In genomic region chr13:21170431-21171155, GRCm38 (mm10) we compare ENCODE assay signal across 10 mouse cellular contexts. TPM values are rescaled to one million over a fixed set of nuclear protein-coding genes. Genes with fewer than 3 reads are reported as not detected.
DNase-seq lines count a peak whose midpoint lies in the region; ATAC-seq and TF ChIP-seq lines count a peak whose summit lies in the region.
"Had no signal": no experiment of that assay in that cellular context is flagged by ENCODE, and none has a peak within 500 bp of the region (broad histone marks: within the 10 kb centered on the region; RNA-seq: fewer than 3 reads in every experiment).

No protein-coding gene starts in this region.

- TF ChIP-seq POLR2A in cerebellum, adult 2 months (IDR thresholded peaks at IDR 0.05; ENCODE audit: borderline replicate concordance, insufficient read depth, low read length) = no peak
- no peak for TF ChIP-seq POLR2A in limb, embryonic 14.5 days (IDR thresholded peaks at IDR 0.05; ENCODE audit: borderline replicate concordance, extremely low read depth, insufficient read depth, insufficient read length)

- peak overlapping the region; percentile 30 for H3K4me3 ChIP-seq in cerebellum, adult 2 months (replicated peaks; ENCODE audit: insufficient read depth, low read depth, low read length)
- H3K4me3 ChIP-seq in lung, postnatal 0 days (ENCODE audit: low read depth, low read length) = no peak overlapping the region
- peak overlapping the region; percentile 54 for H3K4me3 ChIP-seq in limb, embryonic 14.5 days (replicated peaks; ENCODE audit: low read length)
- H3K4me3 ChIP-seq in stomach, embryonic 15.5 days (replicated peaks) = peak overlapping the region; percentile 56

- DNase-seq in cerebellum, adult 2 months = no peak
- DNase-seq in cerebellum, postnatal 36 days = no peak
- no peak for DNase-seq in lung, postnatal 0 days (ENCODE audit: low spot score)
- DNase-seq in lung, adult 18-20 months = no peak
- DNase-seq in limb, embryonic 14.5 days (ENCODE audit: low spot score) = no peak
- DNase-seq in c-Kit-positive CD71-positive TER-119-positive erythroid progenitor cells, embryonic 14.5 days (ENCODE audit: low spot score) = no peak

- WGBS in cerebellum, adult 2 months = 74% methylated on average over 17 of the region's 17 CpGs
- 64% methylated on average over 17 of the region's 17 CpGs for WGBS in lung, postnatal 0 days
- WGBS in limb, embryonic 14.5 days = 39% methylated on average over 17 of the region's 17 CpGs
- 59% methylated on average over 17 of the region's 17 CpGs for WGBS in stomach, embryonic 15.5 days

- H3K4me1 ChIP-seq in cerebellum, adult 2 months (ENCODE audit: control insufficient read depth, insufficient read depth, low read length) = no peaks in the 10 kb centered on the region
- H3K4me1 ChIP-seq in lung, postnatal 0 days (ENCODE audit: insufficient read depth, low read depth, low read length) = 0 out of 2 replicates have a peak, but pooled peaks cover 3% of the 10 kb centered on the region
- H3K4me1 ChIP-seq in limb, embryonic 14.5 days (ENCODE audit: control insufficient read depth, insufficient read depth, low read length) = peaks cover 6% of the 10 kb centered on the region; the same call in 1 of the 2 replicates
- 0 out of 2 replicates have a peak, but pooled peaks cover 2% of the 10 kb centered on the region for H3K4me1 ChIP-seq in stomach, embryonic 15.5 days

- peak overlapping the region; percentile 58; the same call in 1 of the 2 replicates for H3K4me2 ChIP-seq in lung, postnatal 0 days (replicated peaks; ENCODE audit: low read depth, low read length)
- peak overlapping the region; percentile 80 for H3K4me2 ChIP-seq in limb, embryonic 14.5 days (replicated peaks; ENCODE audit: low read depth, low read length, severe bottlenecking)
- peak overlapping the region; percentile 84 for H3K4me2 ChIP-seq in stomach, embryonic 15.5 days

- no peaks in the 10 kb centered on the region for H3K36me3 ChIP-seq in lung, postnatal 0 days (ENCODE audit: insufficient read depth, low read length)
- no peaks in the 10 kb centered on the region for H3K36me3 ChIP-seq in limb, embryonic 14.5 days (ENCODE audit: control insufficient read depth, insufficient read depth, low read length)
- H3K36me3 ChIP-seq in stomach, embryonic 15.5 days = no peaks in the 10 kb centered on the region

- H3K27ac ChIP-seq in cerebellum, adult 2 months (ENCODE audit: insufficient read depth, low read length) = no peak overlapping the region
- H3K27ac ChIP-seq in lung, postnatal 0 days (ENCODE audit: low read length) = no peak overlapping the region
- no peak overlapping the region for H3K27ac ChIP-seq in limb, embryonic 14.5 days (replicated peaks; ENCODE audit: low read depth, low read length)
- no peak overlapping the region for H3K27ac ChIP-seq in stomach, embryonic 15.5 days

- no peak for TF ChIP-seq EP300 in lung, postnatal 0 days (IDR thresholded peaks at IDR 0.05)

- H3K9me3 ChIP-seq in lung, postnatal 0 days (ENCODE audit: low read length) = no peaks in the 10 kb centered on the region
- no peaks in the 10 kb centered on the region for H3K9me3 ChIP-seq in limb, embryonic 14.5 days (ENCODE audit: control insufficient read depth, low read length)
- no peaks in the 10 kb centered on the region for H3K9me3 ChIP-seq in stomach, embryonic 15.5 days

- no peak for ATAC-seq in lung, postnatal 0 days
- no peak for ATAC-seq in limb, embryonic 14.5 days (ENCODE audit: low FRiP score, low read depth)
- ATAC-seq in stomach, embryonic 15.5 days (ENCODE audit: insufficient read depth, low FRiP score, low read depth) = no peak
- ATAC-seq in megakaryocyte progenitor cell, adult 5-6 weeks (replicated peaks; ENCODE audit: poor library complexity) = no peak

- H3K9ac ChIP-seq in lung, postnatal 0 days (replicated peaks; ENCODE audit: low read depth) = no peak overlapping the region
- no peak overlapping the region for H3K9ac ChIP-seq in limb, embryonic 14.5 days (ENCODE audit: low read depth, low read length, severe bottlenecking)
- no peak overlapping the region for H3K9ac ChIP-seq in stomach, embryonic 15.5 days

- TF ChIP-seq CTCF in cerebellum, adult 2 months (IDR thresholded peaks at IDR 0.05; ENCODE audit: borderline replicate concordance, insufficient read depth, low read depth, low read length) = no peak
- no peak for TF ChIP-seq CTCF in lung, postnatal 0 days (IDR thresholded peaks at IDR 0.05)

- H3K27me3 ChIP-seq in cerebellum, adult 2 months (ENCODE audit: control insufficient read depth, insufficient read depth, low read length) = no peaks in the 10 kb centered on the region
- no peaks in the 10 kb centered on the region for H3K27me3 ChIP-seq in lung, postnatal 0 days (replicated peaks; ENCODE audit: insufficient read depth, low read length)
- no peaks in the 10 kb centered on the region for H3K27me3 ChIP-seq in limb, embryonic 14.5 days (ENCODE audit: control insufficient read depth, insufficient read depth, low read length)
- no peaks in the 10 kb centered on the region for H3K27me3 ChIP-seq in stomach, embryonic 15.5 days (replicated peaks)

RNA-seq across cellular contexts. Expression of gene Trim27, which starts 8.7 kb away (rescaled TPM):
- polyA plus RNA-seq in cerebellum, adult 2 months (2012; rRNA removed) = 27.0 and 28.9 TPM in 2 replicates
- 61.2 and 63.3 TPM in 2 replicates for polyA plus RNA-seq in lung, postnatal 0 days (2015; fragmentation: Nextera tagmentation; extraction: Ambion mirVana)
- polyA plus RNA-seq in limb, embryonic 14.5 days (2012; rRNA removed) = 101 and 110 TPM in 2 replicates
- polyA plus RNA-seq in limb, embryonic 14.5 days (2014; fragmentation: Nextera tagmentation; extraction: Ambion mirVana) = 123 and 137 TPM in 2 replicates
- polyA plus RNA-seq in stomach, embryonic 15.5 days (2015; fragmentation: Nextera tagmentation; extraction: Ambion mirVana) = 132 and 143 TPM in 2 replicates
- 108 and 116 TPM in 2 replicates for total RNA-seq in megakaryocyte progenitor cell, adult 5-6 weeks (2015)
- total RNA-seq in megakaryocyte progenitor cell, adult 5-6 weeks (2017) = 170 and 177 TPM in 2 replicates

RNA-seq across cellular contexts. Expression of gene Olfr1368, which starts 24.9 kb away (rescaled TPM):
- not detected in 2 replicates for polyA plus RNA-seq in cerebellum, adult 2 months (2012; rRNA removed)
- polyA plus RNA-seq in lung, postnatal 0 days (2015; fragmentation: Nextera tagmentation; extraction: Ambion mirVana) = not detected in 2 replicates
- polyA plus RNA-seq in limb, embryonic 14.5 days (2012; rRNA removed) = not detected in 2 replicates
- not detected in 2 replicates for polyA plus RNA-seq in limb, embryonic 14.5 days (2014; fragmentation: Nextera tagmentation; extraction: Ambion mirVana)
- not detected in 2 replicates for polyA plus RNA-seq in stomach, embryonic 15.5 days (2015; fragmentation: Nextera tagmentation; extraction: Ambion mirVana)
- total RNA-seq in megakaryocyte progenitor cell, adult 5-6 weeks (2015) = not detected in 2 replicates
- not detected in 2 replicates for total RNA-seq in megakaryocyte progenitor cell, adult 5-6 weeks (2017)
- total RNA-seq: hematopoietic stem cell, adult 5-6 weeks; neutrophil, adult 5-6 weeks had no signal

RNA-seq across cellular contexts. Expression of gene Olfr263, which starts 41.2 kb away (rescaled TPM):
- not detected in 2 replicates for polyA plus RNA-seq in cerebellum, adult 2 months (2012; rRNA removed)
- not detected in 2 replicates for polyA plus RNA-seq in lung, postnatal 0 days (2015; fragmentation: Nextera tagmentation; extraction: Ambion mirVana)
- polyA plus RNA-seq in limb, embryonic 14.5 days (2012; rRNA removed) = not detected in 2 replicates
- not detected in 2 replicates for polyA plus RNA-seq in limb, embryonic 14.5 days (2014; fragmentation: Nextera tagmentation; extraction: Ambion mirVana)
- not detected in 2 replicates for polyA plus RNA-seq in stomach, embryonic 15.5 days (2015; fragmentation: Nextera tagmentation; extraction: Ambion mirVana)
- total RNA-seq in megakaryocyte progenitor cell, adult 5-6 weeks (2015) = not detected in 2 replicates
- total RNA-seq in megakaryocyte progenitor cell, adult 5-6 weeks (2017) = not detected in 2 replicates
- total RNA-seq: hematopoietic stem cell, adult 5-6 weeks; neutrophil, adult 5-6 weeks had no signal

RNA-seq across cellular contexts. Expression of gene Olfr1369-ps1, which starts 59.3 kb away (rescaled TPM):
- polyA plus RNA-seq in cerebellum, adult 2 months (2012; rRNA removed) = not detected in 2 replicates
- not detected in 2 replicates for polyA plus RNA-seq in lung, postnatal 0 days (2015; fragmentation: Nextera tagmentation; extraction: Ambion mirVana)
- not detected in 2 replicates for polyA plus RNA-seq in limb, embryonic 14.5 days (2012; rRNA removed)
- polyA plus RNA-seq in limb, embryonic 14.5 days (2014; fragmentation: Nextera tagmentation; extraction: Ambion mirVana) = not detected in 2 replicates
- not detected in 2 replicates for polyA plus RNA-seq in stomach, embryonic 15.5 days (2015; fragmentation: Nextera tagmentation; extraction: Ambion mirVana)
- total RNA-seq in megakaryocyte progenitor cell, adult 5-6 weeks (2015) = not detected in 2 replicates
- not detected in 2 replicates for total RNA-seq in megakaryocyte progenitor cell, adult 5-6 weeks (2017)
- total RNA-seq: hematopoietic stem cell, adult 5-6 weeks; neutrophil, adult 5-6 weeks had no signal
